Mouse (Mus musculus): Measurements from ENCODE around the gene Adamtsl1. TPM values are rescaled to one million over a fixed set of nuclear protein-coding genes. Genes with fewer than 3 reads are reported as not detected.

Adamtsl1 gene
- polyA plus RNA-seq, 1 experiment from 2014 or later = 22.0 TPM

- WGBS = 94% methylated on average over 14 of the region's 14 CpGs
- H3K4me3 ChIP-seq = no peak overlapping the region
- H3K27ac ChIP-seq = no peak overlapping the region
- no peak for ATAC-seq (ENCODE audit: low FRiP score, low read depth)
- no peak overlapping the region for H3K9ac ChIP-seq
- no peaks in the 10 kb centered on the region for H3K9me3 ChIP-seq
- no peak overlapping the region for H3K4me2 ChIP-seq (replicated peaks)
- no peaks in the 10 kb centered on the region; the same call in 1 of the 2 replicates for H3K27me3 ChIP-seq (replicated peaks)
- H3K36me3 ChIP-seq = no peaks in the 10 kb centered on the region
- peaks cover 3% of the 10 kb centered on the region; the same call in 1 of the 2 replicates for H3K4me1 ChIP-seq
These were observed 250.1 kb downstream of the Adamtsl1 start for GRCm38 (mm10) chr4:85764015-85764450.

DNA sequence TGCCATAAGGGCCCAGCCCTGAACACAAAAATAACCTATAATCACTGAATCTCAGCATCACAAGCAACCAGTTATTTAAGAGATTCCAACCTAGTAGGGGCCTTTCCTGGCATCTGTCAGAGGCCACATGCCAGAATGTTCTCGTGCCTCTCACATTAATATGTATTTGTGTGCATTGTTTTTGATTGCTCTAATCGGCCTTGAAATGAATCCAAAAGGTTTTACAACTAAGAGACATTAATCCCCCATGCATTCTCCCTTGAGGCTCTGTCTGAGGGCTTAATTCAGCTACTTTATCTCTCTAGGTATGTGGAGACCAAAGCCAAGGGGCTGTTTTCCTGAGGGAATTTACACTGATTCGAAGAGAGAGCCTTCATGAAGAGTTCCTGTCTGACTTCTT lies 250.5 kb downstream of the Adamtsl1 start:
- no peaks in the 10 kb centered on the region for H3K9me3 ChIP-seq
- peaks cover 3% of the 10 kb centered on the region; the same call in 1 of the 2 replicates for H3K4me1 ChIP-seq
- ATAC-seq (ENCODE audit: low FRiP score, low read depth) = no peak
- H3K4me2 ChIP-seq (replicated peaks) = no peak overlapping the region
- no peak overlapping the region for H3K9ac ChIP-seq
- no peak overlapping the region for H3K4me3 ChIP-seq
- no peaks in the 10 kb centered on the region for H3K36me3 ChIP-seq
- 65% methylated on average over 3 of the region's 3 CpGs for WGBS
- no peaks in the 10 kb centered on the region; the same call in 1 of the 2 replicates for H3K27me3 ChIP-seq (replicated peaks)
- no peak overlapping the region for H3K27ac ChIP-seq

GRCm38 (mm10) chr4:85767666-85768065 lies 253.7 kb downstream of the Adamtsl1 start:
- Histone ChIP-seq H3K4me3 (no peak overlapping the region), H3K27me3 (replicated peaks) (no peaks in the 10 kb centered on the region; the same call in 1 of the 2 replicates), H3K36me3 (no peaks in the 10 kb centered on the region), H3K4me1 (peaks cover 3% of the 10 kb centered on the region; the same call in 1 of the 2 replicates), H3K9ac (no peak overlapping the region), H3K9me3 (no peaks in the 10 kb centered on the region), H3K4me2 (replicated peaks) (no peak overlapping the region), H3K27ac (no peak overlapping the region)
- no peak for ATAC-seq (ENCODE audit: low FRiP score, low read depth)
- 80% methylated on average over 6 of the region's 6 CpGs for WGBS

DNA sequence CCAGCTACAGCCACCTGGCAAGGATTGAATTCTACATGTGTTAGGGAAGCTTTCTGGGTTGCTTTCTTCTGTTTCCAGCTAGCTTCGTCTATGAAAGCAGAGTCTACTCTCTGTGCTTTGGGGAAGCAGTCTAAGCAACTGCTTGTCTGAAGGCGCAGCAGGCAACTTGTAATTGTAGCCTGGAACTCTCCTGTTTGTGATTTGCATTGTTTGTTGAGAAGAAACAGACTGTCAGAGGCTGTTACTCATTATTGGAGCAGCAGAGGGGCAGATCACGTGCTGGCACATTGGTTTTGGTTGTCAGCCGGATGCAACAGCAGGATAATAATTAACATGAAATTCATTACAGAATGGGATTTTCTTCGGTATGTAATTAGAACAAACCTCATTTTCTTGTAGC lies 254.1 kb downstream of the Adamtsl1 start:
- Histone ChIP-seq H3K9me3 (no peaks in the 10 kb centered on the region), H3K4me1 (peaks cover 3% of the 10 kb centered on the region; the same call in 1 of the 2 replicates), H3K27ac (no peak overlapping the region), H3K27me3 (replicated peaks) (no peaks in the 10 kb centered on the region; the same call in 1 of the 2 replicates), H3K4me2 (replicated peaks) (no peak overlapping the region), H3K9ac (no peak overlapping the region), H3K4me3 (no peak overlapping the region), H3K36me3 (no peaks in the 10 kb centered on the region)
- ATAC-seq (ENCODE audit: low FRiP score, low read depth) = no peak
- WGBS = 35% methylated on average over 5 of the region's 5 CpGs

DNA sequence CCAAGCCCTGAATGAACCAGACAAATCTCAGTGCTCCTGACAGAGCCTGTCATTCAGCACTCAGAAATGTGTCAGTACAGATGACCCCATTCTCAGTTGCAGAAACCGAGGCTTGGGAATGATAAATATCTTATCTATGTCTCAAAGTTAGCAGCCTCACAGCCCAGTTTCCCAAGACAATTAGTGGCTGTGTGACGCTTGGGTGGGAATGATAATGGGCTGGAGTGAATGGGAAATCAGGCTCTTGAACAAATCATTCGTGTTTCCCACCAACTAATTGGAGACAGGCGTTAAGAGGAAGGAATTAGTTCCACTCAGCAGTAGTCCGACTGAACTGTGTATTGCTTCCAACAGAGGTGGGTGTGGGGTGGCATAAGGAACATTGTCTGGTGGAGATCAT lies 268.5 kb downstream of the Adamtsl1 start:
- H3K36me3 ChIP-seq = no peaks in the 10 kb centered on the region
- peaks cover 22% of the 10 kb centered on the region for H3K27me3 ChIP-seq (replicated peaks)
- no peak overlapping the region for H3K9ac ChIP-seq
- H3K9me3 ChIP-seq = no peaks in the 10 kb centered on the region
- peaks cover 2% of the 10 kb centered on the region; the same call in 1 of the 2 replicates for H3K4me1 ChIP-seq
- WGBS = 9% methylated on average over 5 of the region's 5 CpGs
- no peak overlapping the region for H3K4me2 ChIP-seq (replicated peaks)
- no peak overlapping the region for H3K27ac ChIP-seq
- peak; percentile 85 for ATAC-seq (ENCODE audit: low FRiP score, low read depth)
- H3K4me3 ChIP-seq = no peak overlapping the region

DNA sequence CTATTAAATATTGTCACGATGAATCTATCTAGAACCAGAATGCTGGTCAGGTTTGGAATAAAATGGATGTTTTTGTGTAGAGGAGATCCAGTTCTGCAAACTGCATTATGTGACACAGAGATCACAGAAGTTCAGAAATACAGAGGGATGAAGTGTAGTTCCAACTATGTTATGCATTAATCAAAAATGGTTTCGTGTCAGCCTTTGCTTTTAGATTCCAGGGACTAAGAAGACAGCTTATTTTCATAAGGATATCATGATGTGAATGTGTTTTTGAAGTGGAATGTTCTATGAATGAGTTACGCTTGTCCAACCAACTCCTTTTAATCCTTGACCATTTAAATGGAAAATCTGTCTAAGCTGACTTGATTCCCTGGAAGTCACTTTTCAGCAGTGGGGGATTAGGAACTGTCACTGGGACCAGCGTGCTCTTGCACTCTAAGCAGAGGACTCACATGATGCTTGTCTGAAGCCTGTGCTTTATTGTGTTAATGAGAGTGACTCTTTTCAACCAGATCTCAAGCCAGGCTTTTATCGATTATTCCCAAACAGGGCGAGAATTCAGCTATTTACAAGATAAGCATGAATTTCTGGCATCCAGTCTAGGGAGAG lies 269.9 kb downstream of the Adamtsl1 start:
- no peak for ATAC-seq (ENCODE audit: low FRiP score, low read depth)
- Histone ChIP-seq H3K4me2 (replicated peaks) (no peak overlapping the region), H3K36me3 (no peaks in the 10 kb centered on the region), H3K4me1 (peaks cover 2% of the 10 kb centered on the region; the same call in 1 of the 2 replicates), H3K4me3 (no peak overlapping the region), H3K9me3 (no peaks in the 10 kb centered on the region), H3K27me3 (replicated peaks) (peaks cover 22% of the 10 kb centered on the region), H3K9ac (no peak overlapping the region), H3K27ac (no peak overlapping the region)
- 46% methylated on average over 6 of the region's 6 CpGs for WGBS

DNA sequence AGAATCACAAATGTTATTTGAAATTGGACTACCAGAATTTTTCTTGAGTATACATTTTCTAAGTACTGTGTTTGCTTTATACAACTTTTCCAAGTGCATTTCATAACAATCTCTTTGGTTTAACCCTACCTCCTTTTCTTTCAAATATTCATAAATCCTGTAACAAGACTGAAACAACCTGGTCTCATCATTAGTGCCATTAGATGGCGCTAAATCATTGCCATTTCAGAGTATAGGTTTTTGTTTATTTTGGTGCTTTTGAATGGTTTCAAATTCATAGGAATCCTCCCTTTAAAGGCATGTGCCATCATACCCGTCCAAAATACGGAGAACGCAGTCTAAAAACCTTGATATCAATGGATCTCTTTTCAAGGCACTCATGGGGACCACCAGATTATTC lies 270.5 kb downstream of the Adamtsl1 start:
- no peak overlapping the region for H3K4me2 ChIP-seq (replicated peaks)
- no peak overlapping the region for H3K9ac ChIP-seq
- no peak for ATAC-seq (ENCODE audit: low FRiP score, low read depth)
- no peak overlapping the region for H3K4me3 ChIP-seq
- H3K4me1 ChIP-seq = peaks cover 2% of the 10 kb centered on the region; the same call in 1 of the 2 replicates
- H3K27me3 ChIP-seq (replicated peaks) = peaks cover 18% of the 10 kb centered on the region
- no peak overlapping the region for H3K27ac ChIP-seq
- WGBS = 58% methylated on average over 4 of the region's 4 CpGs
- no peaks in the 10 kb centered on the region for H3K9me3 ChIP-seq
- H3K36me3 ChIP-seq = no peaks in the 10 kb centered on the region

DNA sequence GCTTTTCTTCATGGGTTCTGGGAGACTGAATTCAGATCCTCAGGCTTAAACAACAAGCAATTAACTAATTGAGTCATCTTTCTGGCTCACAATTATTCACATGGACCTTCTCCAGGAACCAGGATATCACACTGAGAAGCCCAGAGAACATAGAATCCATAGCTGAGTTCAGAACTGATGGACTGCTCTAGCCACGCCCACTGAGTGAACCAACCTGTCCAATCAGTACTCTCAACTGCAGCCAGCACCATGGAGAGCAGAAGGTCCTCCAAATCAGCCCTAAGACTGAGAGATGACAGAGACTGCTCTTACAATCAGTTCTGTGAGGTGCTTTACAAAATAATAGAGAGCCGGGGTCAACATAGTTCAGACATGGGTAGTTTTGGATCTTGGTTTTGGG lies 276.3 kb downstream of the Adamtsl1 start:
- ATAC-seq (ENCODE audit: low FRiP score, low read depth) = no peak

GRCm38 (mm10) chr4:85801805-85802204 lies 287.8 kb downstream of the Adamtsl1 start:
- no peak overlapping the region for H3K27ac ChIP-seq
- no peaks in the 10 kb centered on the region for H3K27me3 ChIP-seq (replicated peaks)
- no peak overlapping the region for H3K4me3 ChIP-seq
- no peaks in the 10 kb centered on the region for H3K9me3 ChIP-seq
- 5% methylated on average over 8 of the region's 8 CpGs for WGBS
- no peak overlapping the region for H3K9ac ChIP-seq
- no peaks in the 10 kb centered on the region for H3K36me3 ChIP-seq
- H3K4me1 ChIP-seq = no peaks in the 10 kb centered on the region
- no peak overlapping the region for H3K4me2 ChIP-seq (replicated peaks)
- peak; percentile 88 for ATAC-seq (ENCODE audit: low FRiP score, low read depth)

More for the DNA sequence above, 276.3 kb downstream of the Adamtsl1 start:
- Histone ChIP-seq H3K4me3 (no peak overlapping the region), H3K9me3 (no peaks in the 10 kb centered on the region), H3K9ac (no peak overlapping the region), H3K36me3 (no peaks in the 10 kb centered on the region), H3K27me3 (replicated peaks) (peaks cover 6% of the 10 kb centered on the region), H3K4me2 (replicated peaks) (no peak overlapping the region), H3K4me1 (no peaks in the 10 kb centered on the region), H3K27ac (no peak overlapping the region)
- WGBS = 64% methylated on average over 2 of the region's 2 CpGs

GRCm38 (mm10) chr4:85814418-85814817 lies 300.4 kb downstream of the Adamtsl1 start:
- 81% methylated on average over 3 of the region's 3 CpGs for WGBS
- Histone ChIP-seq H3K27me3 (replicated peaks) (no peaks in the 10 kb centered on the region), H3K4me1 (no peaks in the 10 kb centered on the region), H3K9me3 (no peaks in the 10 kb centered on the region), H3K27ac (no peak overlapping the region), H3K4me3 (no peak overlapping the region), H3K36me3 (no peaks in the 10 kb centered on the region), H3K4me2 (replicated peaks) (no peak overlapping the region), H3K9ac (no peak overlapping the region)
- ATAC-seq (ENCODE audit: low FRiP score, low read depth) = no peak

- no peaks in the 10 kb centered on the region for H3K27me3 ChIP-seq (replicated peaks)
- 65% methylated on average over 2 of the region's 2 CpGs for WGBS
- ATAC-seq (ENCODE audit: low FRiP score, low read depth) = 0 out of 2 replicates have a peak, but pooled peaks have one; percentile 65
- no peaks in the 10 kb centered on the region for H3K36me3 ChIP-seq
- H3K9ac ChIP-seq = no peak overlapping the region
- no peaks in the 10 kb centered on the region for H3K4me1 ChIP-seq
- H3K4me2 ChIP-seq (replicated peaks) = no peak overlapping the region
- no peak overlapping the region for H3K4me3 ChIP-seq
- no peaks in the 10 kb centered on the region for H3K9me3 ChIP-seq
- H3K27ac ChIP-seq = no peak overlapping the region
These were observed 304.5 kb downstream of the Adamtsl1 start for GRCm38 (mm10) chr4:85818504-85818903.

- no peak; the same call in 1 of the 2 replicates for ATAC-seq (ENCODE audit: low FRiP score, low read depth)
- H3K4me1 ChIP-seq = no peaks in the 10 kb centered on the region; the same call in 1 of the 2 replicates
- H3K4me3 ChIP-seq = no peak overlapping the region
- H3K9me3 ChIP-seq = no peaks in the 10 kb centered on the region
- H3K9ac ChIP-seq = no peak overlapping the region
- no peak overlapping the region for H3K27ac ChIP-seq
- 83% methylated on average over 1 of the region's 1 CpGs for WGBS
- H3K4me2 ChIP-seq (replicated peaks) = no peak overlapping the region
- no peaks in the 10 kb centered on the region for H3K27me3 ChIP-seq (replicated peaks)
- H3K36me3 ChIP-seq = no peaks in the 10 kb centered on the region
These were observed 305.2 kb downstream of the Adamtsl1 start for GRCm38 (mm10) chr4:85819169-85819568.

- 61% methylated on average over 1 of the region's 1 CpGs for WGBS
- ATAC-seq (ENCODE audit: low FRiP score, low read depth) = no peak
- H3K4me3 ChIP-seq = no peak overlapping the region
These were observed 305.9 kb downstream of the Adamtsl1 start for GRCm38 (mm10) chr4:85819921-85820320.

More at GRCm38 (mm10) chr4:85819921-85820320, 305.9 kb downstream of the Adamtsl1 start:
- Histone ChIP-seq H3K9me3 (no peaks in the 10 kb centered on the region), H3K27me3 (replicated peaks) (no peaks in the 10 kb centered on the region), H3K4me1 (no peaks in the 10 kb centered on the region; the same call in 1 of the 2 replicates), H3K36me3 (no peaks in the 10 kb centered on the region), H3K27ac (no peak overlapping the region), H3K4me2 (replicated peaks) (no peak overlapping the region), H3K9ac (no peak overlapping the region)
